Mouse (Mus musculus): ENCODE results near the gene Usp10.

Usp10 gene

GRCm38 (mm10) chr8:119946326-119946865 is 36.2 kb downstream of the Usp10 start:
- in situ Hi-C loops (cut with MboI; ENCODE audit: low pct_unique_long_range_greater_than_20kb in 1 of 2, low sequenced_read_pairs in 2 of 2, unreplicated experiment in 1 of 2): no loop called here

- in situ Hi-C loops (cut with MboI; ENCODE audit: low pct_unique_long_range_greater_than_20kb in 1 of 2, low sequenced_read_pairs in 2 of 2, unreplicated experiment in 1 of 2): no loop called here
These were observed 37.5 kb downstream of the Usp10 start for GRCm38 (mm10) chr8:119947653-119948052.

GRCm38 (mm10) chr8:119948340-119948739 is 38.2 kb downstream of the Usp10 start:
- in situ Hi-C loops (cut with MboI; ENCODE audit: low pct_unique_long_range_greater_than_20kb in 1 of 2, low sequenced_read_pairs in 2 of 2, unreplicated experiment in 1 of 2): no loop called here

- in situ Hi-C loops (cut with MboI; ENCODE audit: low pct_unique_long_range_greater_than_20kb in 1 of 2, low sequenced_read_pairs in 2 of 2, unreplicated experiment in 1 of 2): no loop called here
These were observed 42.1 kb downstream of the Usp10 start for GRCm38 (mm10) chr8:119952282-119952681.

GRCm38 (mm10) chr8:119952747-119953146 is 42.6 kb downstream of the Usp10 start:
- in situ Hi-C loops (cut with MboI; ENCODE audit: low pct_unique_long_range_greater_than_20kb in 1 of 2, low sequenced_read_pairs in 2 of 2, unreplicated experiment in 1 of 2): no loop called here

GRCm38 (mm10) chr8:119955333-119955732 is 45.2 kb downstream of the Usp10 start:
- in situ Hi-C loops (cut with MboI; ENCODE audit: low pct_unique_long_range_greater_than_20kb in 1 of 2, low sequenced_read_pairs in 2 of 2, unreplicated experiment in 1 of 2): no loop called here

GRCm38 (mm10) chr8:119958076-119958475 is 47.9 kb downstream of the Usp10 start:
- in situ Hi-C loops (cut with MboI; ENCODE audit: low pct_unique_long_range_greater_than_20kb in 1 of 2, low sequenced_read_pairs in 2 of 2, unreplicated experiment in 1 of 2): no loop called here

GRCm38 (mm10) chr8:119960531-119961104 is 50.5 kb downstream of the Usp10 start:
- in situ Hi-C loops (cut with MboI; ENCODE audit: low pct_unique_long_range_greater_than_20kb in 1 of 2, low sequenced_read_pairs in 2 of 2, unreplicated experiment in 1 of 2): loop anchor here (10.0 kb wide), 1 partner anchor 114 kb away; no protein-coding TSS in a partner anchor

- in situ Hi-C loops (cut with MboI; ENCODE audit: low pct_unique_long_range_greater_than_20kb in 1 of 2, low sequenced_read_pairs in 2 of 2, unreplicated experiment in 1 of 2): loop anchor here (10.0 kb wide), 1 partner anchor 110 kb away; no protein-coding TSS in a partner anchor
These were observed 54.7 kb downstream of the Usp10 start for GRCm38 (mm10) chr8:119964859-119965258.

GRCm38 (mm10) chr8:119967435-119967834 is 57.3 kb downstream of the Usp10 start:
- in situ Hi-C loops (cut with MboI; ENCODE audit: low pct_unique_long_range_greater_than_20kb in 1 of 2, low sequenced_read_pairs in 2 of 2, unreplicated experiment in 1 of 2): loop anchor here (10.0 kb wide), 1 partner anchor 107 kb away; no protein-coding TSS in a partner anchor

- in situ Hi-C loops (cut with MboI; ENCODE audit: low pct_unique_long_range_greater_than_20kb in 1 of 2, low sequenced_read_pairs in 2 of 2, unreplicated experiment in 1 of 2): no loop called here
These were observed 60.0 kb downstream of the Usp10 start for GRCm38 (mm10) chr8:119970169-119970568.

GRCm38 (mm10) chr8:119972558-119972957 is 62.4 kb downstream of the Usp10 start:
- in situ Hi-C loops (cut with MboI; ENCODE audit: low pct_unique_long_range_greater_than_20kb in 1 of 2, low sequenced_read_pairs in 2 of 2, unreplicated experiment in 1 of 2): no loop called here

- in situ Hi-C loops (cut with MboI; ENCODE audit: low pct_unique_long_range_greater_than_20kb in 1 of 2, low sequenced_read_pairs in 2 of 2, unreplicated experiment in 1 of 2): no loop called here
These were observed 68.7 kb downstream of the Usp10 start for GRCm38 (mm10) chr8:119978770-119979381.

GRCm38 (mm10) chr8:119981253-119981652 is 71.1 kb downstream of the Usp10 start:
- in situ Hi-C loops (cut with MboI; ENCODE audit: low pct_unique_long_range_greater_than_20kb in 1 of 2, low sequenced_read_pairs in 2 of 2, unreplicated experiment in 1 of 2): no loop called here

GRCm38 (mm10) chr8:119984085-119984484 is 73.9 kb downstream of the Usp10 start:
- in situ Hi-C loops (cut with MboI; ENCODE audit: low pct_unique_long_range_greater_than_20kb in 1 of 2, low sequenced_read_pairs in 2 of 2, unreplicated experiment in 1 of 2): no loop called here

GRCm38 (mm10) chr8:119986174-119986573 is 76.0 kb downstream of the Usp10 start:
- in situ Hi-C loops (cut with MboI; ENCODE audit: low pct_unique_long_range_greater_than_20kb in 1 of 2, low sequenced_read_pairs in 2 of 2, unreplicated experiment in 1 of 2): no loop called here

- in situ Hi-C loops (cut with MboI; ENCODE audit: low pct_unique_long_range_greater_than_20kb in 1 of 2, low sequenced_read_pairs in 2 of 2, unreplicated experiment in 1 of 2): no loop called here
These were observed 77.9 kb downstream of the Usp10 start for GRCm38 (mm10) chr8:119988087-119988486.

GRCm38 (mm10) chr8:119992249-119992648 is 82.1 kb downstream of the Usp10 start, which contains the start of gene Crispld2:
TSS of gene Crispld2 (plus strand) at chr8:119992438.
- in situ Hi-C loops (cut with MboI; ENCODE audit: low pct_unique_long_range_greater_than_20kb in 1 of 2, low sequenced_read_pairs in 2 of 2, unreplicated experiment in 1 of 2): no loop called here

- in situ Hi-C loops (cut with MboI; ENCODE audit: low pct_unique_long_range_greater_than_20kb in 1 of 2, low sequenced_read_pairs in 2 of 2, unreplicated experiment in 1 of 2): no loop called here
These were observed 84.0 kb downstream of the Usp10 start for GRCm38 (mm10) chr8:119994114-119994513.

- in situ Hi-C loops (cut with MboI; ENCODE audit: low pct_unique_long_range_greater_than_20kb in 1 of 2, low sequenced_read_pairs in 2 of 2, unreplicated experiment in 1 of 2): no loop called here
These were observed 84.4 kb downstream of the Usp10 start for GRCm38 (mm10) chr8:119994556-119994955.
